Mouse (Mus musculus) yolk sac, embryonic 10.5 days (tissue): ENCODE measurements around the gene Vipr1.

ENCODE experiments used
- DNase-seq: peaks from one replicate; pipeline ENCODE4 v3.0.0-alpha.2; 2017; ENCODE audit warnings: low spot score

Vipr1 gene

GRCm38 (mm10) chr9:121633306-121633705 lies 9.2 kb upstream of the Vipr1 start:
- no peak for DNase-seq

- DNase-seq = no peak
These were observed 6.5 kb upstream of the Vipr1 start for GRCm38 (mm10) chr9:121635835-121636576.

DNA sequence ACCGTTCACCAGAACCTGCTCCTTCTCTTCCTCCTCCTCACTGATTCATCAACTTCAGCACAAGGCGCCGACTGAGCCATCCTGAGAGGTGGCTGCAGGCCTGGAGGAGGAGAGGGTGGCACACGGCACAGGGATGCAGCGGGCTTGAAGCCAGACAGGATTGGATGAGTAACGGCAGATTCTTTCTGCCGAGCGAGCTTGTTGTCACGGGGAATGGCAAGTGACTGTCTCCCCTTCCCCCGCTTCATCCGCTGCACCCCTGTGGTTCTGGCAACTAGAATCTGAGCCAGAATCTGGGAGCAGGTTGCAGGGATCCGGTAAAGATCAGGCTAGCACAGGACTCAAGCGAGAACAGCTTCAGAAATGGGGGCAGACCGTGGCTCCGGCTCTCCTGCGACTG lies 2.7 kb upstream of the Vipr1 start:
- no peak for DNase-seq

- DNase-seq = no peak
These were observed 1.1 kb upstream of the Vipr1 start for GRCm38 (mm10) chr9:121641235-121641915.

- DNase-seq = peak; percentile 53
These were observed 515 bp upstream of the Vipr1 start, which contains the start of gene Lyzl4 for GRCm38 (mm10) chr9:121642001-121642400. Gene Lyzl4, minus strand, starts transcription at chr9:121642096.

- no peak for DNase-seq
These were observed 2.3 kb downstream of the Vipr1 start for GRCm38 (mm10) chr9:121644855-121645254.

DNA sequence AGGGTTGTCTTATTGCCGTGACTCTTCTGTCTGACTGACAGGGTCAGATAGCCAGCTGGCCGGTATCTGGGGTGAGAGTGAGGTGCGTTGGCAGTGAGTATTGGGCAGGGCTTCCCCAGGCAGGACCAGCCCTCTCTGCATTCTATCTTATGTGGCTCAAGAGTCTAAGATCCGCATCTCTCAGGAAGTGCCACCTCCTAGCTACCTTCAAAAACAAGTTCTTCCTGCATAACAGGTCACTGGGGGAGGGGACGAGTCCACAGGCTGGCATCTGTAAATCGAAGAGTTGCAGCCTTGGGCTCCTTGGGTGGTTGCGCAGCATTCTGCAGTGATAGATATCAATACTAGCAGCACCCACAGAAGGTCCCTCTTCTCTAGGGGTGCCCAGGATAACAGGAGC lies 4.5 kb downstream of the Vipr1 start:
- no peak for DNase-seq

DNA sequence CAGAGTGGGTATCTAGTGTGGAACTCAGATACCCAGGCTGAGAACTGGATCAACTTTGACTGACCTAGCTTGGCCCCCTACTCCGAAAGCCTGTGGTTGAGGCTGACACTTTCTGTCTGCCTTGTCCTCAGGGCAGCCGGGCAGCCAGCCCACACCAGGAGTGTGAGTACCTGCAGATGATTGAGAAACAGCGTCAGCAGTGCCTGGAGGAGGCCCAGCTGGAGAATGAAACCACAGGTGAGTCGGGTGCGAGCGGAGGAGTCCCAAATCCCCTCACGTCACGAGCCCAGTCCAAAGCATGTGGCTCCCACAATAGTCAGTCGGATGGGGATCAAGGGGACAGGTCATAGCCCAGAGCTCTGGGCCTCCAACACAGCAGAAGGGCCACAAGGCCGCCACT lies 11.2 kb downstream of the Vipr1 start:
- DNase-seq = no peak

DNA sequence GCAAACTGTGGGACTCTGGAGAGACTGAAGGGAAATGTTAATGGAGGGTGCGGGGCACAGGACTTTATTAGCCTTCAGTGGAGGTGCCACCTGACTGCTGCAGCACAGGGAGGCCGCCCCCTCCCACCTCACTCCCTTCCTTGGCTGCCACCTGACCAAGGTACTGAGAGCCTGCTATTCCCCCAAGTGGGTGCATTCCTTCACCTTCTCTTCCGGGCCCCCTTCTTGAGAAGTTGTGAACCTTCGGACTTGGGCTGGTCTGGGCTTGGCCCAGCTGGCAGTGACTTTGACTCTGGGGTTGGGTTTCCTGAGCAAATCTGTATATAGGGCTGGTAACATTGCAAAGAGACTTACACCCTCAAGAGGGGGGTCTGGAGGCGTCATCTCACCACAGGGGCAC lies 13.8 kb downstream of the Vipr1 start:
- no peak for DNase-seq

GRCm38 (mm10) chr9:121657143-121657542 lies 14.6 kb downstream of the Vipr1 start:
- no peak for DNase-seq

GRCm38 (mm10) chr9:121658248-121658647 lies 15.7 kb downstream of the Vipr1 start:
- no peak for DNase-seq

- DNase-seq = no peak
These were observed 17.3 kb downstream of the Vipr1 start for GRCm38 (mm10) chr9:121659791-121660190.

DNA sequence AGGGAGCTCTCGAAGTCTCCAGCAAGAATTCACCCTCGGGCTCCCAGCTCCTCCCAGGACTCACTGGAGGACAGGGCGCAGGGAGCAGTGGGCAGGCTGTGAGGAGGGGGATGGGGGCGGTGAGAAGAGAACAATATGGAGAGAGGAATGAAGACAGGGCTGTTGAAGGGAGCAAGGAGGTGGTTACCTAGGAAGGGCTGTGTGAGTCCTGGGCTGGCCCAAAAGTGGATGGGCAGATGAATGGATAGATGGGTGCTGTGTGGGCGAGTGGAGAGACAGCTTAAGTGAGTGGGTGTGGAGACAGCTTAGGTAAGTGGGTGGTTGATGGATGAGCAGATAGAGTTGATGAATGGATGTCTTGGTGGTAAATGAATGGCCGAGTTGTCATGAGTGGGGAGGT lies 21.0 kb downstream of the Vipr1 start:
- no peak for DNase-seq

DNA sequence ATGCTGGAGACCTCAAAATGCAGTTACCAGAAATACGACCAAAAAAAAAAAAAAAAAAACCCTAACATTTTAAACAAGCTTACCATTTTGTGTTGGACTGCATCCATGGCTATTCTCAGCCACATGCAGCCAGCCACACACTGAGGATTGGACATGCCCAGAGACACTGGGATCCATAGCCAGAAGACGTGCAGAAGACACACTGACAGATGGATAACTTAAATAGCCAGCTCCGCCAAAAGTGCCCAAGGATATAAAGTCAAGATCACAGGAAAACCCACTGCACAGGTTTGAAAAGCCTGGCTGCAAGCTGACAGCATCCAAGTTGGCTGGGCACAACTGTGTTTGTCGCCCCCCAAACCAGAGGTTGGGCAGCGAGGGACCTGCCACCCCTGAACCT lies 21.6 kb downstream of the Vipr1 start:
- no peak for DNase-seq

- no peak for DNase-seq
These were observed 24.6 kb downstream of the Vipr1 start for GRCm38 (mm10) chr9:121666957-121667630.

- DNase-seq = no peak
These were observed 25.3 kb downstream of the Vipr1 start for GRCm38 (mm10) chr9:121667822-121668221.

DNA sequence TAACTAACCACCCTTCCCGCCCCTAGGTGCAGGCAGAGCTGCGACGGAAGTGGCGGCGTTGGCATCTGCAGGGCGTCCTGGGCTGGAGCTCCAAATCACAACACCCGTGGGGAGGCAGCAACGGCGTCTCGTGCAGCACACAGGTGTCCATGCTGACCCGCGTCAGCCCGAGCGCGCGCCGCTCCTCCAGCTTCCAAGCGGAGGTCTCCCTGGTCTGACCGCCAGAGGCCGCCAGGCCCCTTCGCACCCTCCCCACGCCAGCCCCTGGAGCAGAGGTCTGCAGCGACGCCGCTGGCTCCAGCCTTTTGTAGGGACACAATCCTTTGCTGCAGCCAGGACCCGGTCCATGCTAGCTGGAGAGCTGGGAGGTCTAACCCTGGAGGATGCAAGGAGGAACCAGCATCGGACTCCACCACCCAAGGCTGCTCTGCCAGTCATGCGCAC lies 26.9 kb downstream of the Vipr1 start:
- peak; percentile 49 for DNase-seq

- no peak for DNase-seq
These were observed 28.8 kb downstream of the Vipr1 start for GRCm38 (mm10) chr9:121671300-121671699.

GRCm38 (mm10) chr9:121672311-121672710 lies 29.8 kb downstream of the Vipr1 start:
- no peak for DNase-seq

GRCm38 (mm10) chr9:121673716-121674115 lies 31.2 kb downstream of the Vipr1 start:
- DNase-seq = no peak

GRCm38 (mm10) chr9:121675011-121675410 lies 32.5 kb downstream of the Vipr1 start:
- no peak for DNase-seq

GRCm38 (mm10) chr9:121675556-121675955 lies 33.0 kb downstream of the Vipr1 start:
- DNase-seq = no peak

DNA sequence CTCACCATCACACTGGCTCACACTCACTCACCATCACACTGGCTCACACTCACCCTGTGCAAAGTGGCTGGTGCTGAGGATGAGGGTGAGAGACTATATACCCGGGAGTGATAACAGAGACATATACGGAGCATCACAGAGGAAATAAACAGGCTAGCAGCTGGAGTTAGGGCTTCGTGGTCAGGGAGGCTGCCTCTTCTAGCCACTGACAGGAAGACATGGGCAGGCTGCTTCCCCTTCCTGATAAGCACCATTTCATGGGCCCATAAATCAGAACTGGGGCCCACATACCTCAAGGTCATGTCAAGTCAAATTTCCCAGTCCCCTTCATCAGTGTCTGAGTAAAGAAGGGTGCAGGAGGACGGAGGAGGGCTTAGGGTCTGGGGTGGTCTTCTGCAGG lies 34.6 kb downstream of the Vipr1 start:
- DNase-seq = no peak
